Mouse (Mus musculus): ENCODE results near the gene Zfp36l2. TPM values are rescaled to one million over a fixed set of nuclear protein-coding genes. Genes with fewer than 3 reads are reported as not detected.

Zfp36l2 gene
- polyA plus RNA-seq, 1 experiment = 35.3 TPM

DNA sequence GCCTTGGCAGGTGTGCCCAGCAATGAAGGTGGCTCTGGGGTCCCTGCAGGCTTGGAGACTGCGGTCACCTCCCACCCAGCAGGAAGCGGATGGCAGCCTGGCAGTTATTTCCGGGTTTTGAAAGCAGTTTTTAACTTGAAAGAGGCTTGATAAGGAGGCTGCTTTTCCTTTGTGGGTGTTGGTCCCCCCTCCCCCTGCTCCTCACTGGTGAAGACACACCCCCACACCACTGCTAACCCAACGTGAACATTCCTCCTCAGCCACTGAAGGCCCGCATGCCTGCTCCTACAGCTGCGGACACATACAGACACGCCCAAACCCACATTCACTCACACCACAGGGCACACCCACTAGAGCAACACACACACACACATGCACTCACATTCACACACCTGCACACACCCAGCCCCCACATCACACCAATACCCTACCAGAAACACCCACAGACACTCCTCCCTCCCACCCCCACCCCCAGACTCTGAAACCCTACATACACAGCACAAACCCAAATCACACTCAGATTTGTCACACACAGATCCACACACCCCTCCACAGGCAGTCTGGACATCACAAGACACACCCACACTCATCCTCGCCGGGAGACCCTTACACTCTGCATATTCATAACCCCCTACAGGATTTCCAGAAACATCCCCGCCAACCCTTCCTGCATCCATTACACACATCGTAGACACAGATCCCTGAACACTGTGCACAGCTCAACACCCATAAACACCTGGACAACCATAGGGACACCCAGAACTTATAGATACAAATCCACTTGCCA, 6.8 kb downstream of the Zfp36l2 start:
- no peak for DNase-seq (ENCODE audit: low read depth, low spot score)
- 12% methylated on average over 11 of the region's 11 CpGs for WGBS

DNA sequence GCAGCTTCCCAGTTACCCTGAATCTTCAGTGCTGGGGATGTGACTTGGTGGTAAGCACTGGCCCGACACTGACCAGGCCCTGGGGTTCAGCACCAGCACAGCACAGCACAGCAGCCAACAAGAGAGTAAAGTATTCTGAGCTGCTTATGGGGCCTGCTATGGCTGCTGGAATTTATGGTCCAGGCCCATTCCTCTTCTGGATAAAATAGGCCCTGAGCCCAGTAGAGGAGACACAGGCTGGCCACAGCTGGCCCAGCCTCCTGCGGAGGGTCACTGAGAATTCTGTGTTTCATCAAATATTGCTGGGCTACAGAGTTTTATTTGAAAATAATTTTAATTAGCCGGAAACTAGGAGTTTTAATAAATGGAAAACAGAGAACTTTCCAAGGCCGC, 7.8 kb downstream of the Zfp36l2 start:
- DNase-seq (ENCODE audit: low read depth, low spot score) = no peak
- 59% methylated on average over 4 of the region's 4 CpGs for whole genome bisulfite sequencing

DNA sequence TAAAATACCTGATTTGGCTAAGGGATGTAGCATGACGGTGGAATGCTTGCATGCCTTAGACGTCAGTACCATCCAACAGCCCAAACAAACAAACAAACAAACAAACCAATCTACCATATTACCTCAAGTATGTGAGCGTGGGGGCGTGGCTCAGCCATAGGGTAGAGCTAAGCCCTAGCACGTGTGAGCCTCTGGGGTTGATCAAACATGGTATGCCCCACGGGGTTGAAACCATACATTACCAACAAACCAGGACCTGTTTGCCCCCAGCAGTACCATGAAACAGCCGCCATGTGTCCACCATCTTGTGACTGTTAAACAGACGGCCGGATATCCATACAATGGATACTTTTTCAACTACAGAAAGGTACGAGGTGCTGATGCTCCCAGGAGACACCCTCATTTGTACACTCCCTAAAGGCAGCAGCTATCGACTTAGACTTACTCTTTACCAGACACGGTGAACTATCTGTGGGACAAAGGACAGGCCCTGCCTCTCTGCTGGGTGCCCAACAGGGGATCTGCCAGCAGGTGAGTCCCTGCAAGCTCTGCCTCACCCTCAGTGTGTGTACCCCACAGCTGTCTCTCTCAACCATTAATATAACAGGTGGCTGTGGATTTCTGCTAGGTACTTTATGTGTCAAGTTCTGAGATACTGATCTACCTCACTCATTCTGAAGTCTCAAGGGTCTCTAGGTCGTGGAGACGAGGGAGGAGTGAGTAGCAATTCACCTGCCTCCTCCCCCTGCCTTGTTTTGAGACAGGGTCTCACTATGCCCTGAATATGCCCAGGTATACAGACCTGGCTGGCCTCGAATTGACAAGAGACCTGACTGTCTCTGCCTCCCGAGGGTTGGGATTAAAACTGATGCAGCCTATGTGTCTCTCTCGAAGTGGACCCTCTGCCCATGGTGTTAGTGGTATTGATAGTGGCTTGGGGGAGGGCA, 8.4 kb downstream of the Zfp36l2 start:
- no peak for DNase-seq (ENCODE audit: low read depth, low spot score)
- WGBS = 72% methylated on average over 17 of the region's 17 CpGs

DNA sequence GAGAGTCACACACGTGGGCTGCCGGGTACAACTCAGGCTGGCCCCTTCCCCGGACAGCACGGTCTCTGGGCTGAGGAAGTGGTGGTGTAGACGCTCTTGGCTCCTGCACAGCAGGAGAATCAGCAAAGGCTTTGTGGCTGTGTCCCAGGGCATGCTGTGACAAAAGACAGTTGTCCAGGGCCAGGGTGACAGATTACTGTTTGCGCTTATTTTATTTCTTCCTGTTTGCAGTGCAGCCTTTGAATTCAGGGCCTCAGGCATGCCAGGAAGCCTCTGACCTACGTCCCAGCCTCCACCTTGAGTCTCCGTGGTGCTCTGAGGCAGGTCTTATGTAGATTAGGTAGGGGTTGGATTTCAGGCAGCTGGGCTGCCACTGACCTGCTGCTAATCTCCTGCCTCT, 10.3 kb downstream of the Zfp36l2 start:
- no peak for DNase-seq (ENCODE audit: low read depth, low spot score)
- WGBS = 15% methylated on average over 8 of the region's 8 CpGs

DNA sequence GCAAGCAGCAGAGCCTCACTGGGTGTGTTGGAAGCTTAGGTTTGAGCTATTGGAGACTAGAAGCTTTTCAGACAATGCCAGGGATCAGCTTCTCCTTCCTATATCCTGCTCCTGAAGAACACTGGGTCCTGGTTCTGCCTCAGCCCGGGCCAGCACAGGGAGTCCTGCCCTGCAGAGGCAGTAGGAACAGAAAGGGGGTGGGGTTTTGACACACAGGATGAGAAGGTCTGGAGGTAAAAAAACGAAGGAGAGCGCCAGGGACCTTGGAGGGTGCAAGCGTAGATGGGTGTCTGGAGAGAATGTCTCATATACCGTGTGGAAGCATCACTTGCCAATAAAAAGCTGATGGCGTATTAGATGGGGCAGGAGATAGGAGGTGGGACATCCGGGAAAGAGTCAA, 11.3 kb downstream of the Zfp36l2 start:
- 76% methylated on average over 7 of the region's 7 CpGs for WGBS
- DNase-seq (ENCODE audit: low read depth, low spot score) = no peak

DNA sequence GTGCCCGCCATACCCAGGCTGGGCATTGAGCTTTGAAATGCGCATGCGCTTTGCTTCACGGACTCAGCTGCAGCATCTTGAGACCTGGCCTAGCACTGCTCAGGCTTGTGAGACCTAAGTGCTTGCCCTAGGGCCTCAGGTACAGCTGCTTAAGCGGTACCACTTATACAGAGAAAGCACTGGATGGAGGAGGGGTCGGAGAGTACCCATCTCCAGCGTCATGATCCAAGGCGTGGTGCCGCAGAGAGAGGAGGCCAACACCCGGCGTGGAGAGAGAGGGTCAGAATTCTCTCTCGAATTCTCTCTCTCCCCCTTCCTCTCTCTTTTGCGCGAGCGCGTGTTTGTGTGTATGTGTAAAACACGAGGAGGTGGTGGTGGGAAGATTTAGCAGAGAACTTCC, 12.6 kb downstream of the Zfp36l2 start:
- no peak for DNase-seq (ENCODE audit: low read depth, low spot score)

DNA sequence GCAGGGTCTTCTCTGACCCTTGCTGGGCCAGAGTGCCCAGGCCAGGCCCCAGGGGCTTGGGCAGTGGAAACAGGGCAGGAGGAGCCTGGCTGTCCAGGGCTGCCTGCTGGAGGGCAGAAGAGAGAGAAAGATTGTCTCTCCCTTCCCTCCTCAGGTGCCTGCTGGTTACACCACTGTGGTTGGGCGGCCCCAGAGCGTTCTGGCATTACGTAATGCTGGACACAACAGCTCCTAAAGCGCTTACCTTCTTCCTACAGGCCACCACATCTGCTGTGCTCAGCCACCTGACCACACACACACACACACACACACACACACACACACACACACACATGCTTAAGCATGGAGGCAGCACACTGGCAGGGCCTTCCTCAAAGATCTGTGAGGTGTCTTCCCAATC, 20.4 kb downstream of the Zfp36l2 start:
- no peak for DNase-seq (ENCODE audit: low read depth, low spot score)
- WGBS = 85% methylated on average over 4 of the region's 4 CpGs

More for the DNA sequence above, 12.6 kb downstream of the Zfp36l2 start:
- 97% methylated on average over 17 of the region's 17 CpGs for WGBS

DNA sequence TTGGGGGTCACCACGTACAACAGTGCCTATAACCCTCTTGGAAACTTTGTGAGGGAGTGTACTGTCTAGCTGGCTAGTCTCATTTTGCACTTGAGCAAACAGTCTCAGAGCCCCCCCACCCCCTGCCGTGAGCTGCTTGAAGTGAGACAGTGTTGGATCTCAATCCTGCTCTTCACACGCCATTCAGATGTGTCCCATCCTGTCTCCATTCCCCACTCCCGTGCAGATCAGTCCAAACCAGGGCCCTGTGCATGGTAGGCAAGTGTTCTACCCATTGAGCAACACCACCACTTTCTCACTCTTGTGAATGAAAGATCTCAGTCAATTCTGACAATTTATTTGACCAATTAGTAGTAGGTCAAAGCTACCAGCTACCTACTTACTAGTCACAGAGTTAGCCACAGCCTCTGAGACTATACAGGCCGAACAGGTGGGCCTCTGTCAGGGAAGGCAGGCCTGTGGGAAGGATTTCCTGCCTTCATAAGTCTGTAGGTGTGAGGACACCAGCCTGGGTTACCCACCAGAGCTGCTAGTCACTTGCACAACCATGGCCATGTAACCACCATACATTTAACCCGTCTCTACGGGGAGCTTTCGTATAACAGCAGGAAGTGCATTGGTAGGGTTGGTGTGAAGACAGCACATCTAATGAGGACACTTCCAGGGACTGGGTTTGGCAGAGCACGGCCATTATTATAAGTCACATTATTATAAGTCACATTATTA, 21.4 kb downstream of the Zfp36l2 start:
- 87% methylated on average over 9 of the region's 9 CpGs for WGBS
- DNase-seq (ENCODE audit: low read depth, low spot score) = no peak

DNA sequence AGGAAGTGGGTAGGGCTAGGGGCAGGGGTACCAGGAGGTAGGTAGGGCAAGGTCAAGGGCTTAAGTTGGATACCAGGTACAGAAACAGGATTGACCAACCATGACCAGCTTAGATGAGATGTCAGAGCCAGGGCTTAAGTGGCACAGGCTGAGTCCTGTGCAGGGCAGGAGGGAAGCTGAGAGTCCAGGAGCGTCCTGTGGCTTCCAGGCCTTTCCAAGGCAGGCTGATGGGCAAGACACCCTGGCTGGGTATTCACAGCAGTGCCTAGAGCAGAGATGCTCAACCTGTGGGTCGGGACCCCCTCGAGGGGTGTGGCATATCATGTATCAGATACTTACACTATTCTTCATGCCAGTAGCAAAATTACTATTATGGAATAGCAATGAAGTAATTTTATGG, 22.0 kb downstream of the Zfp36l2 start:
- no peak for DNase-seq (ENCODE audit: low read depth, low spot score)
- 75% methylated on average over 3 of the region's 3 CpGs for WGBS

DNA sequence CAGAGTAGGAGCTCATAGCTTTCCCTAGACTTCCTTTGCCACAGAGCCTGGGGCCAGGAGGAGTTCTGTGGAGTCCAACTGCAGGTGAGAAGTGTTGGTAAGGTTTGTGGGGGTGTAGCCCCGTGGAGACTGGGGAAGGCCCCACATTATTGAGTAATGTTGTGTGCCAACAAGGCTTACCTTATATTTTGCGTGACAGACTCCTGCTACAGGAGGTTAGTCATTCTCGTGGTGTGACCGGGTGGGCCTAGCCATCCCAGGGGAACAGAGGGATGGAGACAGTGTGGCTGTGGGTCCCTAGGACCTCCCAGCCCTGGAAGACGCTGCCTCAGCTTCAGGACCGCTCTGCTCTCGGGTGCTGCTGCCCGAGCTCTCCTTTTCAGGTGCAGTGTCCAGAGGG, 23.6 kb downstream of the Zfp36l2 start:
- no peak for DNase-seq (ENCODE audit: low read depth, low spot score)
- 88% methylated on average over 8 of the region's 8 CpGs for WGBS

DNA sequence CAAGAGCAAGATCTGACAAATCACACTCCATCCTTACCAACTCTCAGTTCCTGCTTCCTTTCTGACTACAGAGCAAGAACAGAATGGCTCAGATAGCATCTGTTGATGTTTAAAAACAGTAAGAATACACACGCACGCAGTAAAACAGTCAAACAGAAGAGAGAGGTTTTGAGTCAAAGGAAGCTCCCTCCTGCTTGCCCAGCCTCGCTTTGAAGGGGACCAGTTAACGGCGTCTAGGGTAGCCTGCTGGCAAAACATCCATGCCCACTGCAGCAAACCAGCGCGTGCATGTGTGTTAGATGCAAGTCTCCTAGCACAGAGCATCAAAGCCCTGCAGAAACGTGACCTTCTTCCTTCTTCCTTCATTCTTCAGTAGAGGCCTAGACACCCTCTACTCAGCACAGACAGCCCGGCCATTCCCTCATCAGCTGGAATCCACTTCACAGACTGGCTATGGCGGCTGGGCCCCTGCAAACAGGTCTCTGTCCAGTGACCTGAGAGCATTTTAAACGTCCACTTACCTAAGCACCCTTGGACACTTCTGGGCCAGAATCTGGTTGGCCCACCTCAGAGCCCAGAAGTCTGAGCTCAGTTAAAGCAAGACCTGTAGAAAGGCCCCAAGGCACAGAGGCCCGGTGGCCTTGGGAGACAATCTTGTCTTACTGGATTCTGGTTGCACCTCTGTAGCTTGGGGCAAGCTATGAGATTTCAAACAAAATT, 24.5 kb downstream of the Zfp36l2 start:
- DNase-seq (ENCODE audit: low read depth, low spot score) = no peak
- 80% methylated on average over 12 of the region's 12 CpGs for WGBS

DNA sequence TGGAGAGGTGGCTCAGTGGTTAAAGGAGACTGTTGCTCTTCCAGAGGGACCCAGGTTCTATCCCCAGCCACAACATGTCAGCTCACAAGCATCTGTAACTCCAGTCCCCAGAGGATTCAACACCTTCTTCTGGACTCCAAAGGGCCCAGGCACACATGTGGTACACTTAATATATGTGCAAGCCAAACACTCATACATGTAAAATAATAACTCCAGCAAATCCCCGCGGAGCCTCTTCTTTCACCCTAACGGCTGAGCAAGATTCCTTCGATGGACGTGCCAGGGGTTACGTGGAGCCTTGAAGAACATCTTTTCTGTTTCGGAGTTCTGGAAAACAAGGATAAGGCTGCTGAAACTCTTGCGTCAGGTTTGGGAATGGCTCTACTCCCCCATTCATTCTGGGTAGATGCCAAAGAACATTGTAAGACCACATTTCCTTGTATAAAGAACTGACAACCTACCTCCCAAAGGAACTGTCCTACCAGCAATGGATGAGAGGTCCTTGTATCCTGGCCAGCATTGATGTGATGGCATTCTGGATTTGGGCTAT, 25.5 kb downstream of the Zfp36l2 start:
- 88% methylated on average over 8 of the region's 8 CpGs for WGBS
- no peak for DNase-seq (ENCODE audit: low read depth, low spot score)

DNA sequence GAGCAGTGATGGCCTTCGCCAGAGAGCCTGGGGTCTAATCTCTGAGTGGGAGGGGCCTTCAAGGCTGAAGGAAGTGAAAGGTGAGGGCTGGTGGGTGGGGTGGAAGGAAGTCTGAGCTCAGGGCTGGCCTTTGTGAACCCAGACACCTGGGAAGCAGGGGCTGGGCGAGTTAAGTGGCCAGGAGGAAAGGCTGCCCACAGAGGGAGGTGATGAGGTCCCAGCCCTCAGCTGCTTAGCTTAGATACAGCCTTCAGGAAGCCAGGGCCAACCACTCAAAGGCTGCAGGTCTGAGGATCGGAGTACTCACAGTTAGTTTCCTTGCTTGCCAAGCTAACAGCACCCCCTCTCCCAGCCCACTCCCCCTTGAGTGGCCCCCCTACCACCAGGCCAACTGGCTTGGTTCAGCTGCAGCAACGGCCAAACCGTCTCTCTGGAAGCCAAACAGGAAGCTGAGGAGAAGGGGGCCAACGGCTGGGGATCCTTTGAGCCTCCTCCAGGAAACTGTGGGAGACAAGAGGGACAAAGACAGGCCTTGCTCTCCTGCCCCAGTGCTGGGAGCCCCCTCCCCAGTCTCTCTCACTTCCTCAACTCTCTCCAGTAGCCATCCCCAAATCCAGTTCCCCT, 26.4 kb downstream of the Zfp36l2 start:
- DNase-seq (ENCODE audit: low read depth, low spot score) = no peak
- 20% methylated on average over 6 of the region's 6 CpGs for WGBS

DNA sequence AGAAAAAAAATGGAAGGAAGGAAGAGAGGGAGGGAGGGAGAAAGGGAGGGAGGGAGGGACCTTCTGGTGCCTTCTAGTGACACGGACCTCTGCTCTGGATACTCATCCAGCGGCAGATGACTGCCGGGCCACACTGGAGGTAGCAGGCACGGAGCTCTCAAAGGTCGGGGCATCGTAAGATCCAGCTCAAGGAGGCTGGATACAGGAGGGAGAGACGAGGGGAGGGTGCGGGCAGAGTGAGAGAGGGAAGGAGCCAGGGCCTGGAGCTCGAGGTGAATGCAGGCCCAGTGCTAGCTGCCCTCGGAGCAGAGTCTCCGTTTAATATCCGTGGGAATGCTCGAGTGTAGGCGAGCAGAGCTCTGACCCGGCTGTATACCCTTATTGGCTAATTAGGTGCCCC, 28.9 kb downstream of the Zfp36l2 start:
- DNase-seq (ENCODE audit: low read depth, low spot score) = no peak
- WGBS = 62% methylated on average over 15 of the region's 15 CpGs

DNA sequence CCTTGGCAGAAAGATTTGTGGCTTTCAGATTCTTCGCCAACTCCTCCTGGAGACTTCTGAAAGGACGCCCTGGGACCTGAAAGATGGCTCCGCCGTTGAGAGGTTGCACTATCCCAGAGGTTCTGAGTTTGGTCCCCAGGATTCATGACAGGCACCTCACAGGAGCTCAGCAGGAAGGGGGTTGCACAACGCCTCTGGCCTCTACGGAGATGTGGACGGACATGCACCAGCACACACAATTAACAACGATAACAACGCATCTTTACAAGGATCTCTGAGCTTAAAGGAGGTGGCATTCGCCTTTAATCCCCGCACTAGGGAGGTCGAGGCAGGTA, 29.3 kb downstream of the Zfp36l2 start:
- DNase-seq (ENCODE audit: low read depth, low spot score) = no peak
- 83% methylated on average over 12 of the region's 12 CpGs for WGBS

DNA sequence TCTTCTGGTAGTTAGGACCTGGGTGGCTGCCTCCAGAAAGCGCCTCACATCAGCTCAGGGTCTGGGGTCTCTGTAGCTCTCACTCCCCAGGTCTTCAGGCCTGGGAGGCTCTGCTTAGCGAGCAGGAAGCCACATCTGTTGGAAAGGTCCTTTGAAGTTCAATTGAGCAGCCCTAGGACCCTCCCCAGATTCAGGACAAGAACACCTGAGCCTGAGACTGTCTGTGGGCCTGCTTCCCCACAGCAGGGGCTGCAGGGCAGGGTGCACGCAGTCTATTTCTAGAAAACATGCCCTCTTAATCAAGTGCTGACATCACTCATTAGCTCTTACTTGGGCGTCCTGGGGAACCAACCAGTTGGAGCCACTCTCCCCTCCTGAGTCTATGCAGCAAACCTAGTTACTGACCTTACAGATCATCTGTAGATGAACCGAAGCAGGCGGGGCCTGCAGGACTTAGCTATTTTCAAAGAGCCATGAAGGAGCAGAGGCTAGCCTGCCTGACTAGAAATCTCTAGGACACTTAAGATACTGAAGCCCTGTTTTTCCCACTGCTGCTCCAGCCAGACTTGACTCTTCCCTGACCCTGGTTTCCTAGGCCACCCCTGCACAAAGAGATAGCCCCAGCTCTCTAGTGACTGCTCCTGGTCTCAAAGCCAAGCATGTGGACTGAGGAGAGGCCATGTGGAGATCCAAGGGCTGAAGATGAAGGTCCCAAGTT, 29.8 kb downstream of the Zfp36l2 start:
- DNase-seq (ENCODE audit: low read depth, low spot score) = no peak

DNA sequence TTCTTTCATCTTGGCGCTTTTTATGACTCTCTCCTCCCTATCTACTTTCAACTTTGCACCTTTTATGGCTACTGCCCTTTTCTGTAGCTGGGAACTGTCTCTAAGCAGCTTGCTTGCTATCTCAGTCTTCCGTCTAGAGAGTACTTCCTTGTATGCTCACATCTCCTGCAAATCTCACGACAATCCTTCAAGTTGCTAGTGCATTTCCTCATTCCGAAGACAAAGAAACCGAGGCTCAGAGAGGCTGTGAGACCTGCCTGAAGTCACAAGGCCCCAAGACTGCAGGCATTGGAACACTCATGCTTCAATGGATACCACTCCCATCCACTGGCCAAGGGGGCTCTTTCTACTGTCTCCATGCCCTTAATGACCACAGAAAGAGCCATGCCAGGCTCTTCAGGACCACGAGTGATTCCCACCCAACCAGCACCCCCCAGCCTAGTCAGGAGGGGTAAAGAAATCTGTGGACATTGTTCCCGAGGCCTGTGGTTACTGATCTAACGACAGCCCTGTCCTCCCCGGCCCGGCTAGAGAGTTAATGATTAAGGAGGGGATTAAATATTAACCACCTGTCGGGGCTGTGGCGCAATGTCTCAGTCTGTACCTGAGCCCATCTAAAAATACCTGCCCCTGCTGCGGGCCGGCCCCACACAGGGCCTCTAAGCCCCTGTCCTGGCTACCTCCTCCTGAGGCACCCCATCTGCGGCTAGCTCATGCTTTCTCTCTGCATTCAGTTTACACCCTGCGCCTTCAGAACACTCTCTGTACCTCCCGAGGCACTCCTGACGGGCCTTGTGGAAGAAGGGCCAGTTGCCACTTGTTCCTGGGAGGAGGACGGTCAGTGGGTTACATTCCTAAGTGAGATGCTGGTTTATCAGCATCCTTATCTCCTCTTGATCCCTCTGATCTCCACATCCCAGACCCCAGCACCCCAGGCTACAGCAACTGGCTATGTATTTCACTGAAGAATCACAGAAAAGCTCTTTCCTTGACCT, 30.7 kb downstream of the Zfp36l2 start:
- 26% methylated on average over 19 of the region's 19 CpGs for WGBS
- DNase-seq (ENCODE audit: low read depth, low spot score) = peak; percentile 82

More for the DNA sequence above, 29.8 kb downstream of the Zfp36l2 start:
- 50% methylated on average over 6 of the region's 6 CpGs for WGBS
